Mouse (Mus musculus) megakaryocyte, embryonic 14.5 days (primary cell): Measurements from ENCODE around the gene Snrnp40. TPM values are rescaled to one million over a fixed set of nuclear protein-coding genes. Genes with fewer than 3 reads are reported as not detected.
A peak's percentile ranks its signal among the peaks of the same experiment; 100 is the strongest.

Experiments
- H3K27me3 ChIP-seq: replicated peaks from 2 replicates; pipeline ENCODE3; 2012; ENCODE audit warnings: inconsistent platforms
- H3K36me3 ChIP-seq: replicated peaks from 2 replicates; pipeline ENCODE3; 2012; ENCODE audit warnings: low read length, inconsistent platforms, mixed read lengths
- H3K4me1 ChIP-seq: 2 replicates; pipeline ENCODE4 v1.6.1; 2012; ENCODE audit warnings: inconsistent platforms
- H3K4me3 ChIP-seq: replicated peaks from 2 replicates; pipeline ENCODE3; 2012; ENCODE audit warnings: moderate library complexity, mild to moderate bottlenecking, inconsistent platforms
- H3K9me3 ChIP-seq: 2 replicates; pipeline ENCODE4 v1.6.1; 2012; ENCODE audit warnings: inconsistent platforms
- FLI1 ChIP-seq: IDR thresholded peaks from 2 replicates; pipeline ENCODE4 v1.6.1; 2012; ENCODE audit warnings: low read length, inconsistent platforms, mixed read lengths
- GATA1 ChIP-seq: IDR thresholded peaks from 3 replicates; pipeline ENCODE4 v1.6.1; 2012; ENCODE audit warnings: mixed read lengths, low read length, inconsistent platforms, borderline replicate concordance
- polyA plus RNA-seq: library from polyadenylated mRNA; stranded (reverse); fragments of >175 nt; gene quantifications from 2 replicates; pipeline ENCODE4 v1.2.3, GENCODE M21; 2012; ENCODE audit warnings: low replicate concordance; ENCODE audit not compliant: insufficient read depth

Snrnp40 gene
- 28.0 and 33.2 TPM in 2 replicates for polyA plus RNA-seq

DNA sequence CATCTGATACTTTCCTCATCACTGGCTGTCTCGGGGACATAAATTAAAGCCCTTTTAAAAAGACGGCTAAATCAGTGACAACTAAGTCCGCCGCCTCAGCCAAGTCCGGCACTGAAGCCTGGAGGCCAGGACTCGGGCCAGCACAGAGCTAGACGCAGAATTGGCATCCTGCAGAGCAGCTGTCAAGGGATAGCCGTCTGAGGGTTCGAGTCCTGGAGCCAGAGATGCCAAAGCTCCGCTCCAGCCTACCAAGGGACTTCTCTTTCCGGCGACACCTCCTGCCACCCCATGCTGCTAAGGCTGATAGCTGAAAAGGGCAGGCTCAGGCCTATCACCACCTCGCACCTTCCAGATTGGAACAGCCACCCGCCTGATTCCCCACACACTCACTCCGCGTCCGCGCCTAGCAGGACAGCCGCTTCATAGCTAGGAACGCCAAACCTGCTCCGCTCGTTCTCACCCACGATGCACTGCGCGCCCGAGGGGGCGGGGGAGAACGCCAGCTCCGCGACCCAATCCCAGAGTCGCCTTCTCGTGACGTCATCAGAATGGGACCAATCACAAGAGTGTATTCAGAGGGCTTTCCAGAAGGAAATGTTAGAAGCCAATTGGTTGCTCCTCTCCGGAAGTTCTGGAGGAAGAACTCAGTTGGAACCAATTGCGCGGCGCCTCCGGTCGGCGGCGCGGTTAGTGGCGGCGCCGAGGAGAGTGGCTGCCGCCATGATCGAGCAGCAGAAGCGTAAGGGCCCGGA is at the start of gene Snrnp40, which contains the start of gene Zcchc17:
TSS of gene Snrnp40 (plus strand) at position 647 of the 752 bp plus-strand sequence.
TSS of gene Zcchc17 (minus strand) at position 458 of the 752 bp plus-strand sequence.
- TF ChIP-seq GATA1 (no peak), FLI1 (0 out of 2 replicates have a peak, but pooled peaks have one; percentile 24)
- Histone ChIP-seq H3K27me3 (no peaks in the 10 kb centered on the region), H3K36me3 (peaks cover 50% of the 10 kb centered on the region), H3K9me3 (no peaks in the 10 kb centered on the region), H3K4me3 (peak within 1 kb of the TSS; percentile 99), H3K4me1 (peaks cover 36% of the 10 kb centered on the region)

DNA sequence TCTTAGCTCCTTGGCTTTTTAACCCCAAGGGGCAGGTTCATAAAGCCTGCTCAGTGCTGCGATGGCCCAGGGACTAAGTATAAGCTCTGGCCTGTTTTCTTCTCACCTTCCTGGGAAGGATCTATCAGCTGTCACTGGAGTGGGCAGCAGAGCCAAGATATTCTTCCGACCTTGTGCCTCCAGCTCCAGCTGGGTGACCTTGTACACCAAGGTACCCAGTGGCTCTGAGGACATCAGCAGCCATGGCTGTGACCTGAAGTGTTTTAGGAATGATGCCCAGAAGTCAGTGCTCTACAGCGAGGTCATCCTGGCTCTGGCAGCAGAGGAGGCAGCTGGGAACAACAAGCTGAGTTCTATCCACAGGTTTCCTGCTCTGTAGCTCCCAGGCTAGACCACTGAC is 47.4 kb upstream of the Snrnp40 start:
- Histone ChIP-seq H3K27me3 (peaks cover 49% of the 10 kb centered on the region), H3K4me3 (no peak overlapping the region), H3K4me1 (peaks cover 33% of the 10 kb centered on the region), H3K9me3 (peaks cover 3% of the 10 kb centered on the region; the same call in 1 of the 2 replicates), H3K36me3 (peaks cover 44% of the 10 kb centered on the region)
- TF ChIP-seq FLI1 (no peak), GATA1 (no peak)

DNA sequence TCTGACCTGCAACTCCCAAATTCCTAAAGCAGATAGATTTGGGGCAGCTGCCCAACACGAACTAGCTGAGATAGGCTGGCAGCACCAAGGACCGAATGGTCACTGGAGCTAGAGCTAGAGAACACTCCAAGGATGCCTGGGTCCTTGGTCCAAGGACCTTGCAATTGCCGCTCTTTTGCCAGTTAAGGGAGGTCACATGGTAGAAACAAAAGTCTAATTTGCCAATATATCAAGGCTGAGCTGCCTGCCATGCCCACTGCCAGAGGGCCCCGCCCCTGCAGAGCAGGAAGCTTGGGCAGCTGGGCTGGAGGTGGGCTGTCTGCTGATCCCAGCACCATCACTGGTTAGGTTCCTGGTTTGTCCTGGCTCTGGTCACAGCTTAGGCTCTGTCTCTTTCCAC is 46.4 kb upstream of the Snrnp40 start:
- no peak overlapping the region for H3K4me3 ChIP-seq
- peaks cover 28% of the 10 kb centered on the region for H3K4me1 ChIP-seq
- H3K36me3 ChIP-seq, result peaks cover 54% of the 10 kb centered on the region
- H3K9me3 ChIP-seq, result peaks cover 3% of the 10 kb centered on the region; the same call in 1 of the 2 replicates
- H3K27me3 ChIP-seq, result peaks cover 38% of the 10 kb centered on the region
- TF ChIP-seq FLI1 (no peak), GATA1 (no peak)

DNA sequence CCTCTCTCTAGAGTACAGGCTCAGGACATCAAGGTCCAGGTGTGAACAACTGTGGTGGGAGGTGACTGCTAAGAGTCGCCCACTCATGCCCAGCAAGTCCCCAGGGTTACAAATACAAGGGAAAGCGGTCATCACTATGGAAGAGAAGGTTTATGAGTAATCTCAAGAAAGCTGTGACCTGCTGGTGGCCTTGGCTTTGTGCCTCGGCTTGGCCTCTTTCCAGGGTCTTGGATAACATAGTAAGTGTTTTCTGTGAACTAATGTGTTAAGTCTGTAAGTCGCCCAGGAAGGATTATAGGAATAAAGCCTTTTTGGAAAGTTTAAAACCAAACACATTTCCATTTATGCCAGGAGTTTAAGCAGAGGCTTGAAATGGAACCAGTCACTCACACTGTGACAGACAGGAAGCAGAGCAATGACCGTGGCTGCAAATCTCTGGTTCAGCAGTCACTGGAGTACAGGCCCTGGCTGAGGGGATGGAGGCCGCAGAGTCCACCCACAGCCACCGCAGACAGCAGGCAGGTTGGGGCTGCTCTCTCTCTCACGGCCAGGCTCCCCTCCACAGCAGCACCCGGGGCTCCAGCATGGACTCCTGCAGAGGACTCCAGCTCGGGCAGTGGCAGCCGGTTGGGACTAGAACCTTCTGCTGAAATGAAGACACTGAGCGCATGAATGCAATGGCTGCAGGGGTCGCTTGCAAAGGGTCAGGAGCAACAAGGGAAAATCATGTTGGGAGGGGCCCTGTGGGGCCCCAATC is 44.0 kb upstream of the Snrnp40 start:
- no peaks in the 10 kb centered on the region for H3K9me3 ChIP-seq
- peaks cover 14% of the 10 kb centered on the region for H3K27me3 ChIP-seq
- no peak overlapping the region for H3K4me3 ChIP-seq
- no peak for TF ChIP-seq GATA1
- no peak for TF ChIP-seq FLI1
- peaks cover 24% of the 10 kb centered on the region for H3K4me1 ChIP-seq
- H3K36me3 ChIP-seq, result peaks cover 76% of the 10 kb centered on the region

DNA sequence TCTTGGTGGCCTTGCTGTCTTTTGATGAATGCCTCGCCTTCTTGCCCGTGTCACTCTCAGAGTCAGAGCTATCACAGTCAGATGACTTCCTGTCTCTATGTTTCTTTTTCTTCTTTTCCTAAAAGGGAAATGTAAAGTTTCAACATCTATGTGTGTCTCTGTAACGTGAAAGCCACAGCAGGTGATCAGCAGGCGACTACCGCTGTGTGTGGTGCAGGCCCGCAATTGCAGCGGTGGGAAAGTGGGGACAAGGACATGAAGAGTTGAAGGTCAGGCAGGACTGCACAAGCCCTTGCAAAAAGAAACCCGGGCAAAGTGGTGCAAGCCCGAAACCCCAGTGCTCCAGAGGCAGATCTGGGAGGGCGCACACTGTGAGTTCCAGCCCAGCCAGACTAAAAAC is 43.2 kb upstream of the Snrnp40 start:
- Histone ChIP-seq H3K4me3 (no peak overlapping the region), H3K36me3 (peaks cover 82% of the 10 kb centered on the region)

DNA sequence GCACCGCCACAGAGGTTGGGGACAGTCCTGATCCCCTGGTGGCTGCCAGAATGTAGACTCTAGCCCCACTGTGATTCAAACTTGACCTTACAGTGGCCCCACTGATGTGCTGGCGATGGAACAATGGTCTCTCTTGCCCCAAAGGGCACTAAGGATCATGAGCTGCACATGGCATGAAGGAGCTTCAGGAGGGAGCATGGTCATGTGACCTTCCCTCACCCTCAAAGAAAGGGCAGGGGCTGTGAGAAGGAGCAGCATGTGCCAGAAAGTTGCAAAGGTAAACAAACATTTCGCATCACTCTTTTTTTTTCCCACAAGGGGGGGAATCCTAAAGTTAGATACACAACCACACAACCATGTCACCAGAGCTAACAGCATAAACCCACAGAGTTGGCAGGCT is 41.8 kb upstream of the Snrnp40 start:
- H3K36me3 ChIP-seq, result peaks cover 93% of the 10 kb centered on the region
- H3K4me3 ChIP-seq, result no peak overlapping the region
- H3K27me3 ChIP-seq, result no peaks in the 10 kb centered on the region
- H3K4me1 ChIP-seq, result peaks cover 27% of the 10 kb centered on the region
- H3K9me3 ChIP-seq, result no peaks in the 10 kb centered on the region
- TF ChIP-seq FLI1 (no peak), GATA1 (no peak)

More for the DNA sequence above, 43.2 kb upstream of the Snrnp40 start:
- Histone ChIP-seq H3K4me1 (peaks cover 24% of the 10 kb centered on the region), H3K9me3 (no peaks in the 10 kb centered on the region), H3K27me3 (peaks cover 7% of the 10 kb centered on the region)
- TF ChIP-seq GATA1, result no peak
- no peak for TF ChIP-seq FLI1

DNA sequence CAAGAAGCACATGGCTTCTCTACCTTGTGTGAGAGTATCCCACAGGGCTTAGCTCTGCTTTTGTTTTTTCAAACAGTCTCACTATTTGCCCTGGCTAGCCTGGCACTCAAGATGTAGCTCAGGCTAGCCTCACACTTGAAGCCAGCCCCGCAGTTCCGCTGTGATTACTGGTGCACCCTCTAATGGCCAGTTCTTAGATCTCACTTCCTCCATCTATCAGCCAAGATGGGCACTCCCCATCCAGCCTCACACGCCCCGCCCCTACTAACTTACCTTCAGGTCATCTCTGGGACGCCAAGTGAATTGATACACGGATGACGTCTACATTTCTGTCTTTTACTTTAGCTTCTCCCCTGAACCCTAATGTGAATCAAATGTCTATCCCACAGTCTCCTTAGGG is 40.4 kb upstream of the Snrnp40 start:
- Histone ChIP-seq H3K36me3 (peaks cover 95% of the 10 kb centered on the region), H3K9me3 (no peaks in the 10 kb centered on the region), H3K4me1 (peaks cover 35% of the 10 kb centered on the region), H3K4me3 (no peak overlapping the region), H3K27me3 (no peaks in the 10 kb centered on the region)
- TF ChIP-seq FLI1 (no peak), GATA1 (no peak)

DNA sequence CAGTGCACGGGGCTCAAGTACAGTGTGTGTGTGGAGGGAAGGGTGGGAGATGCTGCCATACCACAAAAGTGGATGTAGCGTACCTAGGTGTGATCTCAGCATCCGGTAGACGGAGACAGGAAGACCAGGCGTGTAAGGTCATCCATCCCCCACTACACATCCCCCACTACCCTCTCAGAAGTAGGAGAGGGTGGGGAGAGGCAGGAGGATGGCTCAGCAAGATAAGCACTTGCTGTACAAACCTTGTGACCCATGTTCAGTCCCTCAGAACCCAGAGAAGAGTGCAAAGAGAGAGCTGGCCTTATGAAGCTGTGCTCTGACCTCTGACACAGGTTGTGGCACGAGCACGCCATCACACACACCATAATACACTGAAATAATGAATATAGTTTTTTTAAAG is 38.3 kb upstream of the Snrnp40 start:
- Histone ChIP-seq H3K9me3 (no peaks in the 10 kb centered on the region), H3K4me3 (no peak overlapping the region), H3K27me3 (no peaks in the 10 kb centered on the region), H3K4me1 (peaks cover 27% of the 10 kb centered on the region), H3K36me3 (peaks cover 93% of the 10 kb centered on the region)
- no peak for TF ChIP-seq GATA1

DNA sequence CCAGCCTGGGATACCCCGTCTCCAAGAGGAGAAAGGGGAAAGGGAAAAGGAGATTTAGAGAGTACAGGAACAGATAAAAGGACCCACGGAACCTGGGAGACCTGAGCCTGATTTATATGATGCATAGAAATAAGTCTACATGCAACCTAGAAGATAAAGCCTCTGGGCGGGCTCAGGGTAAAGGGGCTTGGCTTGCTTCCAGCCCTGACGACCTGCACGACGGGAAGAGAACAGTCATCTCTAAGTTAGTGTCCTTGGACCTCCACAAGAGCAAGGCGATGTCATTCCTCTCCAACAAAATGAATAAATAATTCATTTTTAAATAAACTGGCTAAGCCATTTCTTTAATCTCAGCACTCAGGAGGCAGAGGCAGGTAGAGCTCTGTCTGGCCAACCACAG is 37.4 kb upstream of the Snrnp40 start:
- no peaks in the 10 kb centered on the region for H3K27me3 ChIP-seq
- peaks cover 93% of the 10 kb centered on the region for H3K36me3 ChIP-seq
- no peaks in the 10 kb centered on the region for H3K9me3 ChIP-seq
- no peak overlapping the region for H3K4me3 ChIP-seq
- H3K4me1 ChIP-seq, result peaks cover 22% of the 10 kb centered on the region
- no peak for TF ChIP-seq GATA1
- no peak for TF ChIP-seq FLI1

DNA sequence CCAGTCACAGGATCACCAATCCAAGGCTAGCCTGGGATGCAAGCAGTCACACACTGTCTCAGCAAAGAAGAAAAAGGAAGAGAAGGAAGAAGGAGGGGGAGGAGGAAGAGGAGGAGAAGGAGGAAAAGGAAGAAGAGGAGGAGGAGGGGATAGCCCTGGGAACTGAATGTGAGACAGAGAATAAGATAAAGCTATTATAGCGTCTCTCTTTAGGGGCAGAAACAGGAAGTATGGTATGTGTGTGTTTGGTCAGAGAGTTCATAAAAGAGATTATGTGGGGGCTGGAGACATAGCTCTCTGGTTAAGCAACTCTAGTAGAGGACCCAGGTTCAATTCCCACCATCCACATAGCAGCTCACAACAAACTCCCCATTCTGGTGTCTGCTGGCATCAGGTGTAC is 36.8 kb upstream of the Snrnp40 start:
- Histone ChIP-seq H3K4me3 (no peak overlapping the region), H3K4me1 (peaks cover 20% of the 10 kb centered on the region), H3K36me3 (peaks cover 93% of the 10 kb centered on the region), H3K9me3 (no peaks in the 10 kb centered on the region), H3K27me3 (no peaks in the 10 kb centered on the region)
- no peak for TF ChIP-seq FLI1
